Mouse (Mus musculus) natural killer cell, adult 2 months (primary cell): ENCODE results near the gene Gm44503.

Experiments
- DNase-seq, 2 experiments: peaks; one replicate each; pipeline ENCODE4 v3.0.0; 2022; ENCODE audit warnings: low spot score in 2 of 2

Gene Gm44503

GRCm38 (mm10) chr9:72972984-72973383, 14.3 kb downstream of the Gm44503 start:
- no peak for DNase-seq

GRCm38 (mm10) chr9:72974734-72975133, 16.1 kb downstream of the Gm44503 start:
- DNase-seq = no peak

- DNase-seq = no peak
Observed at GRCm38 (mm10) chr9:72975242-72975641, 16.6 kb downstream of the Gm44503 start.

GRCm38 (mm10) chr9:72983066-72983465, 24.4 kb downstream of the Gm44503 start:
- no peak for DNase-seq

- peak; percentile 96 to 97 for DNase-seq
Observed at GRCm38 (mm10) chr9:72985250-72986220, 26.9 kb downstream of the Gm44503 start, which contains the start of the genes Ccpg1os and Ccpg1. TSS of gene Ccpg1os (minus strand) at chr9:72985382. TSS of gene Ccpg1 (plus strand) at chr9:72985429.

GRCm38 (mm10) chr9:72987703-72988102, 29.1 kb downstream of the Gm44503 start:
- DNase-seq = no peak

GRCm38 (mm10) chr9:72988706-72989105, 30.1 kb downstream of the Gm44503 start:
- DNase-seq = no peak

GRCm38 (mm10) chr9:72991420-72991819, 32.8 kb downstream of the Gm44503 start:
- no peak for DNase-seq

- no peak for DNase-seq
Observed at GRCm38 (mm10) chr9:72992576-72992975, 33.9 kb downstream of the Gm44503 start.

GRCm38 (mm10) chr9:72996167-72996566, 37.5 kb downstream of the Gm44503 start:
- DNase-seq = no peak

- DNase-seq = no peak
Observed at GRCm38 (mm10) chr9:72996806-72997205, 38.2 kb downstream of the Gm44503 start.

GRCm38 (mm10) chr9:73000487-73000886, 41.8 kb downstream of the Gm44503 start:
- no peak for DNase-seq

- DNase-seq = no peak
Observed at GRCm38 (mm10) chr9:73001314-73002011, 42.8 kb downstream of the Gm44503 start.

GRCm38 (mm10) chr9:73002177-73002576, 43.5 kb downstream of the Gm44503 start:
- no peak for DNase-seq

- no peak for DNase-seq
Observed at GRCm38 (mm10) chr9:73004076-73004475, 45.4 kb downstream of the Gm44503 start.

- DNase-seq = no peak
Observed at GRCm38 (mm10) chr9:73005106-73005505, 46.5 kb downstream of the Gm44503 start.

GRCm38 (mm10) chr9:73006175-73006574, 47.5 kb downstream of the Gm44503 start:
- no peak for DNase-seq

- no peak for DNase-seq
Observed at GRCm38 (mm10) chr9:73008384-73008783, 49.7 kb downstream of the Gm44503 start.

GRCm38 (mm10) chr9:73012629-73013028, 54.0 kb downstream of the Gm44503 start:
- DNase-seq = no peak

GRCm38 (mm10) chr9:73014724-73015123, 56.1 kb downstream of the Gm44503 start:
- DNase-seq = no peak

- DNase-seq = no peak
Observed at GRCm38 (mm10) chr9:73019841-73020240, 61.2 kb downstream of the Gm44503 start.

GRCm38 (mm10) chr9:73020566-73021097, 62.0 kb downstream of the Gm44503 start:
- DNase-seq = no peak
